Mouse (Mus musculus) cerebellum, adult 8-10 months (tissue): Measurements from ENCODE around the gene Tmem131l.
A peak's percentile ranks its signal among the peaks of the same experiment; 100 is the strongest.

ENCODE experiments used
- DNase-seq: peaks from one replicate; pipeline ENCODE4 v3.0.0; 2022

Tmem131l gene

GRCm38 (mm10) chr3:84005989-84006388 is 34.0 kb downstream of the Tmem131l start:
- no peak for DNase-seq

GRCm38 (mm10) chr3:84004330-84005090 is 35.5 kb downstream of the Tmem131l start:
- no peak for DNase-seq

- no peak for DNase-seq
Observed at GRCm38 (mm10) chr3:84002433-84003090, 37.4 kb downstream of the Tmem131l start.

- DNase-seq: no peak
Observed at GRCm38 (mm10) chr3:83997563-83997962, 42.4 kb downstream of the Tmem131l start.

- DNase-seq: no peak
Observed at GRCm38 (mm10) chr3:83997036-83997435, 42.9 kb downstream of the Tmem131l start.

GRCm38 (mm10) chr3:83996086-83996485 is 43.9 kb downstream of the Tmem131l start:
- DNase-seq: no peak

GRCm38 (mm10) chr3:83995254-83995830 is 44.6 kb downstream of the Tmem131l start:
- DNase-seq: peak; percentile 12

- no peak for DNase-seq
Observed at GRCm38 (mm10) chr3:83994217-83994839, 45.6 kb downstream of the Tmem131l start.

GRCm38 (mm10) chr3:83993089-83993516 is 46.9 kb downstream of the Tmem131l start:
- DNase-seq: peak; percentile 46

- DNase-seq: no peak
Observed at GRCm38 (mm10) chr3:83991691-83992524, 48.1 kb downstream of the Tmem131l start.

GRCm38 (mm10) chr3:83988214-83988613 is 51.8 kb downstream of the Tmem131l start:
- DNase-seq: no peak

GRCm38 (mm10) chr3:83987533-83988112 is 52.4 kb downstream of the Tmem131l start:
- DNase-seq: no peak

GRCm38 (mm10) chr3:83986740-83987139 is 53.2 kb downstream of the Tmem131l start:
- DNase-seq: no peak

GRCm38 (mm10) chr3:83985426-83985825 is 54.5 kb downstream of the Tmem131l start:
- DNase-seq: no peak

GRCm38 (mm10) chr3:83984379-83984778 is 55.6 kb downstream of the Tmem131l start:
- DNase-seq: no peak

GRCm38 (mm10) chr3:83982821-83983220 is 57.2 kb downstream of the Tmem131l start:
- no peak for DNase-seq

- no peak for DNase-seq
Observed at GRCm38 (mm10) chr3:83980231-83980872, 59.6 kb downstream of the Tmem131l start.

GRCm38 (mm10) chr3:83978497-83979410 is 61.2 kb downstream of the Tmem131l start:
- no peak for DNase-seq

GRCm38 (mm10) chr3:83977817-83978216 is 62.2 kb downstream of the Tmem131l start:
- DNase-seq: no peak

GRCm38 (mm10) chr3:83976161-83976560 is 63.8 kb downstream of the Tmem131l start:
- no peak for DNase-seq
